Mouse (Mus musculus): Measurements from ENCODE around the gene Nrde2. TPM values are rescaled to one million over a fixed set of nuclear protein-coding genes. Genes with fewer than 3 reads are reported as not detected.
A peak's percentile ranks its signal among the peaks of the same experiment; 100 is the strongest.

The Nrde2 gene
- polyA plus RNA-seq, 1 experiment, result 4.5 TPM

- TF ChIP-seq GATA1 (IDR thresholded peaks at IDR 0.05; ENCODE audit: borderline replicate concordance, low read length) (no peak), FLI1 (IDR thresholded peaks at IDR 0.05; ENCODE audit: low read length) (no peak)
- no peak overlapping the region for H3K4me3 ChIP-seq (replicated peaks)
- H3K27me3 ChIP-seq (replicated peaks), result no peaks in the 10 kb centered on the region
- peaks cover 36% of the 10 kb centered on the region for H3K4me1 ChIP-seq
- H3K36me3 ChIP-seq (replicated peaks; ENCODE audit: low read length), result peaks cover 6% of the 10 kb centered on the region
- peaks cover 7% of the 10 kb centered on the region for H3K9me3 ChIP-seq
These were observed 23.2 kb upstream of the Nrde2 start for GRCm38 (mm10) chr12:100182676-100183075.

- H3K4me3 ChIP-seq (replicated peaks), result no peak overlapping the region
- no peaks in the 10 kb centered on the region for H3K27me3 ChIP-seq (replicated peaks)
- H3K9me3 ChIP-seq, result peaks cover 7% of the 10 kb centered on the region
- H3K36me3 ChIP-seq (replicated peaks; ENCODE audit: low read length), result peaks cover 6% of the 10 kb centered on the region
- TF ChIP-seq GATA1 (IDR thresholded peaks at IDR 0.05; ENCODE audit: borderline replicate concordance, low read length), result no peak
- peaks cover 27% of the 10 kb centered on the region for H3K4me1 ChIP-seq
These were observed 21.3 kb upstream of the Nrde2 start for GRCm38 (mm10) chr12:100180802-100181201.

DNA sequence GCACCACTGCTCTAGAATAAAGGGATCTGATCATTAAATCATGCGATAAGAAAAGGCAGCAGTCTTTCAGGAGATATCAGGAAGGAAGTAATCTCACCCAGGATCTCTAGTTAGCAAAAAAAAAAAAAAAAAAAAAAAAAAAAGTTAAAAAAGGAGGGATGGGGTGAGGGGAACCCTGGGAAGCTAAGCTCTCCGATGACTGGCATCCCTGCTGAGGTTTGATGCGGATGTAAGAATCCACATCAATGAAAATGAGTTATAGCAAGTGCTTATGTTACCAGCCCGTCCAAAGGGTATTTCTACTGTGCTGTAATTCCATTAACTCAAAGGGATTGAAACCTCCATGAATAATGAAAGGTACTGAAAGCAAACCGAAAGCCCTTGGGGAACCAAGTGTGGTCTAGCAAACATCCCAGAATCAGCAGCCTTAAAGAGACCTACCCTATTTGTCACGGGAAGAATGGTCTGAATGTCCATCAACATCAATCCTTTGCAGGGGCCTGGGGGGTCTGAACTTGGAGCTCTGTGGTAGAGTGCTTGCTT is 19.5 kb upstream of the Nrde2 start:
- no peak for TF ChIP-seq GATA1 (IDR thresholded peaks at IDR 0.05; ENCODE audit: borderline replicate concordance, low read length)
- TF ChIP-seq FLI1 (IDR thresholded peaks at IDR 0.05; ENCODE audit: low read length), result no peak
- Histone ChIP-seq H3K27me3 (replicated peaks) (no peaks in the 10 kb centered on the region), H3K4me3 (replicated peaks) (no peak overlapping the region), H3K4me1 (peaks cover 15% of the 10 kb centered on the region), H3K9me3 (peaks cover 7% of the 10 kb centered on the region), H3K36me3 (replicated peaks; ENCODE audit: low read length) (peaks cover 6% of the 10 kb centered on the region)

DNA sequence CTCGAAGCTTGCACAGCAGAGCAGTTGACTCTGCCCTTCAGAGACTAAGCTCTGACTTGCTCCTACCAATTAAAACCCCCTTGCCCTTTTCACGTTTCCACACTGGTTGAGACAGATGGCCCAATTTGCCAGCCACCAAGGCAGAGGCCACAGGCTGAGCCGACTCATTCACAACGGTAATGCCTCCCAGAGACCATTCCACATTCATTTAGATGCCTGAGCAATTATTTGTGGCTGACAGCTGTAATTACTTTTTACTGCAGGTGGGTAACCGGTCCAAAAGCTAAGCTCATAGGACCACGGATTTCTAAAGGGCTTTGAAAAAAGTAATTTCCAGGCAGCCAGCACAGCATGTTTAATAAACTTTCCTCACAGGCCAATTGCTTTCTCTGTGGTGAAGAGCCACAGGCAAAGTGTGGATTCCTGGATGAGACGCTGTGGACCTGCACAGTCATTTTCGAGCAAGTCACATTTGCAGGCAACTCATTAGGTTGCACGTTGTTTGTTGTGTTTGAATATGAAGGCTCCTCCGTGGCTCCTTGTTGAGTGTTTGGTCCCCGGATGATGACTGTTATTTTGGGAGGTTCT is 17.1 kb upstream of the Nrde2 start:
- Histone ChIP-seq H3K9me3 (no peaks in the 10 kb centered on the region), H3K4me1 (peaks cover 4% of the 10 kb centered on the region; the same call in 1 of the 2 replicates), H3K36me3 (replicated peaks; ENCODE audit: low read length) (no peaks in the 10 kb centered on the region), H3K4me3 (replicated peaks) (no peak overlapping the region), H3K27me3 (replicated peaks) (no peaks in the 10 kb centered on the region)
- TF ChIP-seq FLI1 (IDR thresholded peaks at IDR 0.05; ENCODE audit: low read length), result no peak
- TF ChIP-seq GATA1 (IDR thresholded peaks at IDR 0.05; ENCODE audit: borderline replicate concordance, low read length), result no peak

DNA sequence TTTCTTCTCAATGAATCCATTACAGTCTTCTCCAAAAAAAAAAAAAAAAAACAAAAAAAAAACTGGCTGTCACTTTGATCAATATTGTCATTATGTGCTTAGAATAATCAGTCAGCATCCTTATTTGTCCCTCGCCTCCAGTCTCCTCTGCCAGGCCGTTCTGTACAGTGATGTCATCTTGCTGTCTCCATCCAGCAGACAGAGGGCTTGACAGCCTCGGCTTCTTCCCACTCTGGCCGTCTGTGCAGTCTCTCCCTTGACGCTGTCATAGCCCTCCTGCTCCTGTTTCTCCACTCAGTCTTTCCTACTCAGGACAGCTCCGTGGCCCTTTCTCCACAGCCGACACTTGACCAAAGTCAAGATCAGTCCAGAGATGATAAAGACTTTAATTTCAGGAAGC is 13.0 kb upstream of the Nrde2 start:
- no peak for TF ChIP-seq FLI1 (IDR thresholded peaks at IDR 0.05; ENCODE audit: low read length)
- TF ChIP-seq GATA1 (IDR thresholded peaks at IDR 0.05; ENCODE audit: borderline replicate concordance, low read length), result no peak
- H3K4me3 ChIP-seq (replicated peaks), result no peak overlapping the region
- no peaks in the 10 kb centered on the region for H3K27me3 ChIP-seq (replicated peaks)
- H3K9me3 ChIP-seq, result peaks cover 4% of the 10 kb centered on the region; the same call in 1 of the 2 replicates
- no peaks in the 10 kb centered on the region for H3K36me3 ChIP-seq (replicated peaks; ENCODE audit: low read length)
- H3K4me1 ChIP-seq, result peaks cover 19% of the 10 kb centered on the region

DNA sequence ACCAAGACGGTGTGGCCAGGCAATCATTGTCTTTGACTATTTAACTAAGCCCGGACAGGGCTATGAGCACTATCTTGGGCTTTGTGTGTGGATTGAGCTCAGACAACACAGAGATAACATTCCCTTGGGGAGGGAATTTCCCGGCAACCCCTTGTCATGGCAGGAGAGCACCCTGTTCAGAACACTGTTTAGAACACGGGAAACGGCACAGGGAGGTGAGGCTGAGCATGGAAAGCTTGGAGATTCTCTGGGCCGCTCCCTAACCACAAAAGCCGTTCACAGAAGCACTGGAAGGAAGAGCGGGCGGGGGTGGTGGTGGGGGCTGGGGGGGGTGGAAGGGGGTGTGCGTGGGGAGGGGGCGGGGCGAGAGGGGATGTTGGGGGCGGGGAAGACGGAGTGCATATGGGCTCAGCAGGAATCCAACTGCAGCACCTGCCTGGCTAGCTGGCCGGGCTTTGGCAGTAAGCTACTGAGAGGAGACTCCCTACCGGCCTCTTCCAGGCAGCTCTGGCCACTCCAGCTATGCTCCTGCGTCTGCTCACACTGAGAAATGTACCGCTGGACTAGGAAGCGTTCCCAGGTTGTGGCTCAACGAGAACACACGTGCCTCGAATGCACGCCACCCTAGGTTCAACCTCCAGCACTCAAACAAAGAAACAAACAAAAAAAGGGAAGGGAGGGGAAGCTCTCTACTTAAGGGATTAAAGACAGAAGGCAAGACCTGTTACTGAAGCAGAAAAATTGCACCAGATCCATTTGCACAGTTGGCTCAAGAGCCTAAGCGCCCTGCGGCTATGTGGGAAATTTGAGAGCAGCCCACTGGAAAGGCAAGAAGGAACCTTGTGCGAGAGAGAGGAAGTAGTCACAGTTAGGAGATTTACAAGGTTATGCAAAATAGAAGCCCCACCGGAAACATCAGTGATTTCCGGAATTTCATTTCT is 8.7 kb upstream of the Nrde2 start:
- no peaks in the 10 kb centered on the region for H3K36me3 ChIP-seq (replicated peaks; ENCODE audit: low read length)
- peaks cover 1% of the 10 kb centered on the region for H3K27me3 ChIP-seq (replicated peaks)
- H3K4me3 ChIP-seq (replicated peaks), result peak overlapping the region; percentile 82
- peaks cover 4% of the 10 kb centered on the region; the same call in 1 of the 2 replicates for H3K9me3 ChIP-seq
- H3K4me1 ChIP-seq, result peaks cover 15% of the 10 kb centered on the region
- TF ChIP-seq GATA1 (IDR thresholded peaks at IDR 0.05; ENCODE audit: borderline replicate concordance, low read length) (no peak), FLI1 (IDR thresholded peaks at IDR 0.05; ENCODE audit: low read length) (no peak)

GRCm38 (mm10) chr12:100167502-100167901 is 8.0 kb upstream of the Nrde2 start:
- peaks cover 1% of the 10 kb centered on the region for H3K27me3 ChIP-seq (replicated peaks)
- no peaks in the 10 kb centered on the region for H3K36me3 ChIP-seq (replicated peaks; ENCODE audit: low read length)
- TF ChIP-seq FLI1 (IDR thresholded peaks at IDR 0.05; ENCODE audit: low read length) (no peak), GATA1 (IDR thresholded peaks at IDR 0.05; ENCODE audit: borderline replicate concordance, low read length) (no peak)
- H3K9me3 ChIP-seq, result peaks cover 4% of the 10 kb centered on the region; the same call in 1 of the 2 replicates
- H3K4me3 ChIP-seq (replicated peaks), result no peak overlapping the region
- H3K4me1 ChIP-seq, result peaks cover 15% of the 10 kb centered on the region

DNA sequence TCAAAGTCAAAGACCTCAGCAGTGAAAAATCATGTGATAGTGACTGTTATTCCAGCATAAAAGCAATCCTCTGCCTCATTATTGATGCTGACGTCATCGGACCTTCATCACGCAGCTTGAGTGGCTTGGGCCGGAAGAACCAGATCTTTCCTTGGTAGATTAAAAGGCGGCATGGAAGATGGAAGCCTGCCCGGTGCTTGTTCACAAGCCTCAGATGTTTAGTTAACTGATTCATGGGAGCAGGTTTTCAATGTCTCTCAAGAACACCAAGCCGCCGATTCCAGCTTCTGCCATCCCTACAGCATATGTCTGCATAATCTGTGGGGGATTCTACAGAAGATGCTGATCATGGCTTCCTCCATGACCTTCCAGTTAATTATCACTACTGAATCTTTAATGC is 7.5 kb upstream of the Nrde2 start:
- H3K4me1 ChIP-seq, result peaks cover 15% of the 10 kb centered on the region
- H3K27me3 ChIP-seq (replicated peaks), result peaks cover 1% of the 10 kb centered on the region
- no peaks in the 10 kb centered on the region for H3K36me3 ChIP-seq (replicated peaks; ENCODE audit: low read length)
- TF ChIP-seq FLI1 (IDR thresholded peaks at IDR 0.05; ENCODE audit: low read length), result no peak
- no peak for TF ChIP-seq GATA1 (IDR thresholded peaks at IDR 0.05; ENCODE audit: borderline replicate concordance, low read length)
- H3K4me3 ChIP-seq (replicated peaks), result no peak overlapping the region
- peaks cover 4% of the 10 kb centered on the region; the same call in 1 of the 2 replicates for H3K9me3 ChIP-seq

GRCm38 (mm10) chr12:100166177-100166576 is 6.7 kb upstream of the Nrde2 start:
- no peak overlapping the region for H3K4me3 ChIP-seq (replicated peaks)
- peaks cover 4% of the 10 kb centered on the region; the same call in 1 of the 2 replicates for H3K9me3 ChIP-seq
- no peak for TF ChIP-seq GATA1 (IDR thresholded peaks at IDR 0.05; ENCODE audit: borderline replicate concordance, low read length)
- no peak for TF ChIP-seq FLI1 (IDR thresholded peaks at IDR 0.05; ENCODE audit: low read length)
- H3K36me3 ChIP-seq (replicated peaks; ENCODE audit: low read length), result no peaks in the 10 kb centered on the region
- peaks cover 15% of the 10 kb centered on the region for H3K4me1 ChIP-seq
- H3K27me3 ChIP-seq (replicated peaks), result peaks cover 1% of the 10 kb centered on the region

Measured in megakaryocyte, embryonic 14.5 days (primary cell).